Mouse (Mus musculus) left cerebral cortex, postnatal 36 days (tissue): ENCODE measurements around the gene Stk11ip. TPM values are rescaled to one million over a fixed set of nuclear protein-coding genes. Genes with fewer than 3 reads are reported as not detected.

Experiments used
- DNase-seq, 2 experiments: peaks; one replicate each; pipeline ENCODE4 v3.0.0; 2021 to 2022; ENCODE audit warnings: low spot score in 2 of 2, mixed read lengths in 1 of 2
- intact Hi-C: fragments of 180-260 bp; cut with DNase I; formaldehyde crosslinking; loops from one replicate; pipeline ENCODE4 v1.15.1; 2025
- total RNA-seq, 2 experiments: library from RNA; stranded (reverse); gene quantifications; 2 replicates each; pipeline ENCODE4 v1.2.3; 2021

Stk11ip gene
- total RNA-seq, result 10 to 100 TPM; 29.2 to 38.0 TPM

DNA sequence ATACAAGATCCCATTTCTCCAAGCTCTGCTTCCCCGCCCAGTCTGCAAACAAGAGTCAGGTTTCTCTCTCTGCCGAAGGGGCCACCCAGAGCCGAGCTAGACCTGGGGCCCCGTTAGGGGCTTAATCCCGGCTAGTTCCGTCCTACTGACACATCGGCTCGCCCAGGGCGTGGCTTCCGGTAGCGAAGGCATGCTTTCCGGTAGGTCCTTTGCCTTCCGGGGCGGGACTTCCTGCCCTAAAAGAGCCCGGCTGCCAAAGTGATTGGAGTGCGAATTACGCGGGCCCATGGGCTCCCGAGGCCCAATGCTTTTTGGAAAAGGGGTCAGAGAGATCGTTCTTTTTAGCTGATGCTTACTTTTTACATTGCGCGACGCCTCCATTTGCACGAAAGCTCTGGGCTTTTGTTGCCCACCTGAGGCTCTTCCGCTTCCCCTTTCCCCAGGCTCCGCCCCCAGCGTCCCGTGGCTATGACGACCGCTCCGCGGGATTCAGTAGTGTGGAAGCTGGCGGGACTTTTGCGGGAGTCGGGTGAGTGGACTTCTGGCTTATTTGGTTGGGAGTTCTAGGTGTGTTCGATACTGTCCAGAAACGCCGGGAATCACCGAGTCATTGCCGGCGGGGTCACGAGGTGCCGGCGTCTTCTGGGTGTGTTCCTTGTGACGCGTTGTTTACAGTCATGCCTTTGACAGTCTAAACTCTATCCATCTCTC, at the start of gene Stk11ip:
Stk11ip (plus strand) TSS at position 209 of the 711 bp plus-strand sequence.
- peak; percentile 91 to 92 for DNase-seq
- intact Hi-C loops, result no loop called here

DNA sequence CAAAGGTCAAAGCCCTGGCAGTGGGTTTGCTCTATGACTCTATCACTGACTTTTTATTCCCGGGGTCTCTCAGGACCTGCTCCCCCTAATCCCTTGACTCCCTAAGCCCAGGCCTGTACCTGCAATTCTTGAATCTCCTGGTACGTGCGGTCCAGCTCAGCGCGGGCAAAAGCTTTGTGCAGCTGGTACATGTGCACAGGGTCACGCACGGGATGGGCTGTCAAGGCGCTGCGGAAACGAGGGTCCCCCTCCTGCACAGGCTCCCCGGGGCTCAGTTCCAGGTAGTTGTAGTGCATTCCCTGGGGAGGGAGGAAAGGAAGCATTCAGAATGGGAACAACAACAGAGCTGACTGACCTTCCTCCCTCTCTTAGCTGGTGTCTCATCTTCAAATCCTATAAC, 44.9 kb upstream of the Stk11ip start:
- intact Hi-C loops, result no loop called here

DNA sequence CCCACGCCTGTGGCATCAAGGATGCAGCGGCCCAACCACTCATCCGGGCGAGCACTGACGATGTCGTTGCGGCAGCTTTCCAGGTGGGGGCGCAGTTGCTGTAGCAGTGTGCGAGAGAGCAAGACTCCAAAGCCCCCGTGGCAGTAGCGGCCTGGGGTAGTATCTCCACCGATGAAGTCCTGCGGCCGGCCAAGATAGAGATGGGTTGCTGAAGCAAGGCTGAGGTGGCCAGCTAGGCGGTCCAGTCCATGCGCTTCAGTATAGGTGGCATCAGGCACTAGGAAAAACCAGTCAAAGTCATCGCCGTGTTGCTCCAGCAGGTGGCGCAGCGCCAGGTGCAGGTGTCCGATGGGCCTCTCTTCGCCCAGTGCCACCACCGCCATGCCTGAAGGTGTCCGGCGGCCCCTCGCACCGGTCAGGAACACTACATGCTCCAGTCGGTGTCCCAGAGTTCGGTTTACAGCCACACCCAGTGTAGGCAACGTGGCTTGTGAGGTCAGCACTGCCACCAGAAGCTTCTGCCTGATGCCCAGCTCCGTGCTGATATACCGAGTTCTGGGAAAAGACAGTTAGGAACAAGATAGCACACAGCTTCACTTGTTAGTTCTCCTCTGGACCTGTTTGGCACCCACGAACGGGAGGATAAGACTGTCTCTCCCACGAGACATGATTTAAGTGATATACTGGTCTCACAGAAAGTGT, 43.9 kb upstream of the Stk11ip start:
- intact Hi-C loops, result no loop called here
- peak; percentile 86 to 87 for DNase-seq

More for the DNA sequence above, 44.9 kb upstream of the Stk11ip start:
- DNase-seq, result no peak

DNA sequence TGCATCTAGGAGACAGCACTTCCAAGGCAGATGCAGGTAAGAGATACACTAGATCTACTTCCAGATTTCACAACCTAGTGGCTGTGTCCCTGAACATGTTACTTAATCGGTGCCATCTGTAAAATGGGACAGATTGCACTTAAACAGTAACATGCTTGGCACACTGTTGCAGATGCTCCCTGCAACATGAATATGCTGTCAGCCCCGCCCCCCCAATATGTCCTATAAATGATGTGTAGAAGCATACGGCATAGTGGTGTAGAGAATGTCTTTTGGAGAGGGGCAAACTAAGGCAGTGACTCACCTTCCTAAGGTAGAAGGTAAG, 43.4 kb upstream of the Stk11ip start:
- DNase-seq, result no peak
- intact Hi-C loops, result loop anchor here (2.0 kb wide), 2 partner anchors 81 to 119 kb away; no protein-coding TSS in a partner anchor

DNA sequence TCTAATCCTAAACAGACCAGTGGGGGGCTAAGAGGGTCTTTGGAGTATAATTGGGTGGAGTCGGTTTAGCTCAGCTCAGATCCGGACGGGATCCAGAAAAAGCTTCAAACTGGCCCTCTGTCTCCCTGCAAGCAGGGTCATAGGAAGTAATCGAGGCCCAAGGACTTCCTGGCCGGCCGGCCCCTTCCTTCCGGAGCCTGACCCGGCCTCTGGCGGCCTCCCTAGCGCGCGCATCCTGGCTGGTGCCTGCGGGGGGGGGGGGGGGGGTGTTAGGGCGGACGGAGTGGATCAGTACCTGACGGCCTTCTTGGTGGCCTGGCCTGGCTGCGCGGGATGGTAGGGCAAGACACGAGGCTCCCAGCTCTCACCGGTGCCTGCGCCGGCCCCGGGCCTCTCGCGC, 42.8 kb upstream of the Stk11ip start:
- intact Hi-C loops, result loop anchor here (2.0 kb wide), 2 partner anchors 80 to 118 kb away; no protein-coding TSS in a partner anchor
- DNase-seq, result no peak

DNA sequence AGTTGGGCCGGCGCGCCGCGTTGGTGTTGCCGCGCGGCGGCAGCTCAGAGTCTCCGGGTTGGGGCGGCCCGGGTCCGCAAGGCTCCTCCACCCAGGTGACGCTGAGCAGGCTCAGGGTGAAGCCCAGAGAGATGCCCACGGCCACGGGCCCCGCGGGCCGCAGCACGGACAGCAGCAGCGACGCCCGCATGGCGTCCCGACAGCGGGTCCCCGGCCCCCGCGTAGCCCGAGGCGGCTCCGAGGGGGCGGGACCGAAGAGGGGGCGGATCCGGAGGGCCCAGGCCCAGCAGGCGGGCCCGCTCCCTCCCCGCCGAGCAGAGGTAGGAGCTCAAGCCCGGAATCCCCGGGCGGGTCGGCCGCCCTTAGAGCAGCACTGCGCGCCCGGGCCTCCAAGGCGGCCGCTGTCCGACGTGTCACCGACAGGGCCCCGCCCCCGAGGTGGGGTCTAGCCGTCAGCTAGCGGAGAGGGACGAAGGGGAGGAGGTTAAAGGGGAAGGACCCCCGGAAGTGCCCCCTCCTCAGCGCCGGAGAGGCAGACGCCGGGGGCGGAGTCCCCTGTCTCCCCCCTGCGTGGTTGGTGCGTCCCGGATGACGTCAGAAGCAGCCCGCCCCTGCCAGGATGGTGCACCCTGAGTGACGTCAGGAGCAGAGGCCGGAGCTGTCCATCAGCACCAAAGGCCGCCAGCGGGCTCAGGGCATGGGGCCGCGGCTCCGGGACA, 42.3 kb upstream of the Stk11ip start, which contains the start of the genes Chpf and Tmem198:
Chpf (minus strand) TSS at position 392 of the 719 bp plus-strand sequence.
Tmem198 (plus strand) TSS at position 617 of the 719 bp plus-strand sequence.
- intact Hi-C loops, result loop anchor here (2.0 kb wide), 2 partner anchors 80 to 118 kb away; no protein-coding TSS in a partner anchor
- DNase-seq, result peak; percentile 97 to 98

DNA sequence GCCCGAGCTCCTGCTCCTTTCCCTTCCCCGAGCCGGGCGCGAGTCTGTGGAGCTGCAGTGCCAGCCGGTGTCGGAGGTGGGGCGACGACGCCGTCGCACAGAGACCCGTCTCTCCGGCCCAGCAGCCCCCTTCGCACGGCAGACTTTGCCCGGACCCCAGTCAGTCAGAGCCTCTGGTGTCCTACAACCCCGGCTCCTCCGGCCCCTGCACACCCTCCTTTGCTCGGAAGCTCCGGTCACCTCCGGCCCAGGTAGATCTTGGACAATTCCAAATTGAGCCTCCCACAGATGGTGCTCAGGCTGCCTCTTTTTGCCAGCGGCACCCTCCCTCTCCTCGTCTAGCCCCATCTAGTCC, 41.7 kb upstream of the Stk11ip start:
- intact Hi-C loops, result loop anchor here (2.0 kb wide), 2 partner anchors 79 to 117 kb away; no protein-coding TSS in a partner anchor
- DNase-seq, result no peak

DNA sequence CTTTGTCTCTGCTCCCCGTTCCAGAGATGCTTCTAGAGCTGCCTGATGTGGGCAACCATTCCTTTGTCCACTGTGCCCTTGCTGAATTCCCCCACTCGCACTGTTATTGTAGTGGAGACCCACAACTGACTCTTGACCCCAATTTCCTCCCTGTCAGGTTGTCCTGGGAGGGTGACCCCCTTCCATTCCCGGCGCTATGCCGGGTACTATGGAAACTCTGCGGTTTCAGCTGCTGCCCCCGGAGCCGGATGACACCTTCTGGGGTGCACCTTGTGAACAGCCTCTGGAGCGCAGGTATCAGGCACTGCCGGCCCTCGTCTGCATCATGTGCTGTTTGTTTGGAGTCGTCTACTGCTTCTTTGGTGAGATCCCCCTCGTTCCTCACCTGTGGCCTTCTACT, 41.3 kb upstream of the Stk11ip start:
- intact Hi-C loops, result no loop called here
- DNase-seq, result no peak

DNA sequence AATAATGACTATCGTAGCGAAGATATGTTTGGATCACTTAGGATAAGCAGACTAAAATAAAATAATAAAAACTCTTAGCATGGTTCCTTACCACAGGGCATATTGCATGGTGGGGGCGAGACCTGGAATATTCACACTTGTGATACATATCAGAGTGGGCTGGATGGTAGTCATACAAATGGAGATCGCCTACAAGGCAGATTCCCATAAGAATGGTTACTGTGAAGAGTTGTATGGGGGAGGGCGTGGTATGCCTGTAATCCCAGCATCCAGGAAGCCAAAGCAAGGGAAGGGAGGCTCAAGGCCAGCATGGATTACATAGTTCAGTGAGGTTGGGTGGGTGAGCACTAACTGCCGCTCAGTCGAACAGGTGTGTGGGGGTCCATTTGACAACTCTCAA, 40.6 kb upstream of the Stk11ip start:
- intact Hi-C loops, result loop anchor here (1.0 kb wide), 1 partner anchor 24 kb away; no protein-coding TSS in a partner anchor
- DNase-seq, result no peak

DNA sequence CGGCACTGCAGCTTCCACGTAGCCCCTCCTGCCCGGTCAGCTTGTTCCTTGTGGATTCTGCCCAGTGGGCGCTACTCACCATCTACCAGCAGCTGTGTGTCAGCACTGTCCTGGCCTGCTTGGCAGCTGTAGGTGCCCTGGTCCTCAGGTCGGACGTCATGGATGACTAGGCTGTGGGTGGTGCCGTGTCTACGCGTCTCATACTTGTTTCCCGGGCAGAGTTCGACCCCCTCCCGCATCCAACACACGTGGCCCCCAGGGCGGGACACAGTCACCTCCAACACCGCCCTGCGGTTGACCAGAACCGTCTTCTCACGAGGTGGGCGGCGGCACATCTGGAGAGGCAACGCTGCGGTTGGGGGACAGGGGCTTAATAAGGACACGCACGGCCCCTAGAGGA, 34.8 kb upstream of the Stk11ip start:
- intact Hi-C loops, result loop anchor here (5.0 kb wide), 1 partner anchor 61 kb away; the partner anchor contains the start of gene Slc4a3
- no peak for DNase-seq

DNA sequence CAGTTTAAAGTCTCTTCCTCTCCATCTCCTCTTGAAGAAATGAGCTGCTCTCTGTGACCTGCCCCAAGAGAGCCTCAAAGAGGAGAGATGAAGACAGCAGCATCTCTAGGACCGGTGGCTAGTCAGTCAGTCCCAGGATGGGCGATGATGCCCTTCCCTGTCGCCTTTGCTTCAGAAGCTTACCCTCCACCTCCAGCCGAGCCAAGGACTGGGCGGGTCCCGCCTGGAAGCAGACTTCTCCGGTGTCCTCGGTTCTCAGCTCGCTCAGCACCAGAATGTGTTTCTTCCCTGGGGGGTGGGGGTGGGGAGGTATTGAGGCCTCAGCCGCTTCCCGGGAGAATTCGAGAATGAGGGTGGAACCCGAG, 34.3 kb upstream of the Stk11ip start:
- no peak for DNase-seq
- intact Hi-C loops, result loop anchor here (5.0 kb wide), 1 partner anchor 60 kb away; the partner anchor contains the start of gene Slc4a3

DNA sequence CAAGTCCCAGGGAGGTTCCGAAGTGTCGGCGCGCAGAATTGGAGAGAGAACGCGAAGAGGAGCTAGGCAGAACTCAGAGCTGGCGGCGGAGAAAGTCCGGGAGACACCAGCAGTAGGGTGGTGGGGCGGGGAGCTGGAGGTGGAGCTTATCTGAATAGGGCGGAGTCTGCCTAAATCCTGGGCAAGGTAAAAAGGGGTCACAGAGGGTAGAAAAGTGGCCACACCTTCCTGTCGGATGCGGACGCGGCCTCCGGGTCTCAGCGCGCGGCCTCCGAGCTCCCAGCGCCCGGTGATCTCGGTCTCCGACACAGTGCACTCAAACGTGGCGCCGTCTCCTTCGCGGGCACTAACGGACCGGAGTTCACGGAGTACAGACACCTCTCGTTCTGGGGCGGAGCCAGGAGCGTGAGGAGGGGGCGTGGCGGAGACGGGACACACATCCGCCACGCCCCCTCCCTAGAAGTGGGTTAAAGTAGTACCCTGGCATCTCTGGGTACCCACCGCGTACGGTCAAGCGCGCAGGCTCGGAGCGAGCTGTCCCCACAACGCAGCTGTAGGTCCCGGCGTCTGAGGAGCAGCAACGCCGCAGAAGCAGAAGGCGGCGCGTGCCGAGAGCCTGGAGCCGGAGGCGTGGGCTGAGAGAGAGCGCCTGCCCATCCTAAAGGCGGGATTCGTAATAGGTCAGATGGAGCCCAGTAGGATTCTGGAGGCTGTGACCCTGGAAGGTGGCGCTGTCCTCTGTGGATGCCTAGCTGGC, 33.7 kb upstream of the Stk11ip start:
- DNase-seq, result peak; percentile 67 to 71
- intact Hi-C loops, result loop anchor here (5.0 kb wide), 1 partner anchor 60 kb away; the partner anchor contains the start of gene Slc4a3

DNA sequence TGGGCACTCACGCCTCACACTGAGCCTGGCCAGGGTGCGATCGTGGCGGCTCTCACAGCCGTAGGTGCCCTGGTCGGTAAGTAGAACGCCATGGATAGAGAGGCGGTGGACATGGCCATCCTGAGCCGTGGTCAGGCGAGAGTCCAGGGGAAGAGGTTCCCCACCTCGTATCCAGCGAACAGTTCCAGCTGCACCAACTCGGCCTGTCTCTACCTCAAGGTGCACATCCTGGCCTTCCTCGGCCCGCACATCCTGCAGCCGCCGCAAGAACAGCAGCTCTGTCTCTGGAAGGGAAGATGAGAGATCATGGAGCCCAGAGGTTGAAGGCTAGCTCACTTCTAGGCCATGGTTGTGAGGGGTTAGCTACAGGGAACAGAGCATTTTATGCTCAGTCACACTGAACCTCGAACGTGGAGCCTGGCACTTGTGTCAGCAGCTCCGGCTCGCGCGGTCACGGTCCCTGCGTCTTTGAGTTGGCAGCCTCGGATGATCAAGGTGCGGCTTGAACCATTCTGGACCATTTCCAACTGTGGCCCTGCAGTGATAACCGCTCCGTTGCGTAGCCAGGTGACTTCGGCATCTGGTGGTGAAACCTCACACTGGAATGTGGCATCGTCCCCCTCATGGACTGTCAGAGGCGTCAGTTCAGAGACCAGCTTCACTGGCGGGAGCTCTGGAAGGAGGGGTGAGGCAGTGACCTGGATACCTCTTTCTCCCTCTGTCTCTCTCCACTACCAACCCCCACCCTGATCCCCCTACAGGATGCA, 30.4 kb upstream of the Stk11ip start:
- intact Hi-C loops, result no loop called here
- DNase-seq, result no peak

DNA sequence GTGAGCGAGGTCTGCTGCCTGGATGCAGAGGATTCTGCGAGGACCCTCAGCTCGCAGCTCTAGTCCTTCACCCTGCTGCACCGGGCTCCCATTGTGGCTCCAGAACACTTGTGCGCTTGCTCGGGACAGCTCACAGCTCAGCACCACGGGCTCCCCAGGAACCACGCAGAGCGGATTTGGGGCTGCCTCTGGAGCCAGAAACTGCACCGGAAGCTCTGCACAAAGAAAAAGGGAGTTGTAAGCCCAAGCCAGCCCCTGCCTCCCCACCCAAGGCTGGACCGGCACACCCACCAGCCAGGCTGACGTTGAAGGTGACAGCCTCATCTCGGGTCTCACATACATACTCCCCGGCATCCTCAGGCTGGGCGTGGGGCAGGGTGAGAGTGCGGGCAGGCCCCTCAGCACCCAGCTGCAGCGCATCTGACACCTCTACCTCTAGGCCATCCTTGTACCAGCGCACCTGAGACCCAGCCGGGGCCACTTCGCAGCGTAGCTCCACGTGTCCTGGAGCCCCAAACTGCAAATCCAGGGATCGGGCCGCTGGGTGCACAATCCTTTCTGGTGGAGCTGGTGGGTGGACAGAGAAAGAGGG, 28.7 kb upstream of the Stk11ip start:
- intact Hi-C loops, result no loop called here
- no peak for DNase-seq

DNA sequence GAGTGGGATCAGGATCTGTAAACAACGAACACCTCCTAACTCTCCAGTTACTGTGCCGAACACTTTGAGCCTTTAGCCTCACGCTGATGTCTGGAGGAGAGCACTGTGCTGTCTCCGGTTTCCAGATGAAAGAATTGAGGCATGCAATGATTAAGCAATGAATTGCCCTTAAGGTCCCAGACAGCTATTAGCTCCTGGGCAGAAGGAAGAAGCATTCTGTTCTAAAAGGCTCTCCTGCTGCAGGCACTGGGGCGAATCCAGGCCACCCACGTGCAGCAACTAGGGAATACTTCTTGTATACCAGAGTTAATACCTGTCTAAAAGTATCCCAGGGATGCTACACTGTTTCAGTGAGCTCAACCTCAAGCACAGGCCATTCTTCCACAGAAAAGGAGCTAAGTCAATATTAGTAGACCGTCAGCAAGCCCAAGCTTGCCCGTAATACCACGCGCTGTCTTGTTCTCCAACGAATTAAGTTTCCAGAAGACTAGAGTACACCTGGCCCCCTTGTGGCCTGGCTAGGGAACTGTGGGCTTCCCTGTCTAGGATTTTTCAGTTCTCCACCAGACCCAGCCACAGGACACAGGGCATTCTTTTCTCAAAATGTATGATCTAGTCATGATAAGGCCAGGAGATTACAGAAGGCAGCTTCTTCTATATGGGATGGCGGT, 26.3 kb upstream of the Stk11ip start:
- intact Hi-C loops, result no loop called here
- DNase-seq, result no peak

DNA sequence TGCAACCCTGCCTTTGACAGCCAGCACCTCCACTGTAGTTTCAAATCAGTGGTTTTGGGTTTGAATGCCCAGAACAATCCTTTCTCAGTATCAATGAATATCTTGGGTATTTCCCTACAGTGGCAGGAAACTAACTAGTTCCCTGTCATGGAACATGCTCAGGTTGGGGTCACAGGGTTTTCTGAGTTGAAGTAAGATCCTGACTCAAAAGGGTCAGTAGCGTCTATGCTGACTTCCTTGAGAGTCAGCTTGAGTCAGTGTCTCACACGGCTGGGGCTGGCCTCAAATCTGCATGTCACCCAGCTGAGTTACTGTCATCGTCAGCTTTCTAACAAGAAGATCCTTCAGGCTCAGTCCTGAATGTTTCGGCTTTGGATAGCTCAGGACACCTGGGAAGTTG, 22.4 kb upstream of the Stk11ip start:
- intact Hi-C loops, result no loop called here
- no peak for DNase-seq

DNA sequence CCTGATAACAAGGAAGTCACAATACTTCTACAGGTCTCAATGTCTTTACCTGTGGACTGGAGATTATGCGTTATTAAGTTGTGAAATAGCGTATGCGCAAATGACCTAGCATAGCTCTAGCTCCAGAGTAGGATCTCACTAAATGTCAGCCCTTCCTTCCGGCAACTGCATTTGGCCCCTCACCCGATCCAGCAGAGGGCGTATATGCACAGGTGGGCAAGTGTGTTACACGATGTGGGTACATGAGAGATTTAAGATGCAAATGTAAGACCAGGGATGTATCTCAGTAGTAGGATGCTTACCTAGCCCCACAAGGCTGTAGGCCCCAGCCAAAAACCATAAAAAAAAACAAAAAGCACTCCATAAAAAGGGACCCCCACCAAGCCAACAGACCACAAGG, 21.9 kb upstream of the Stk11ip start:
- intact Hi-C loops, result no loop called here
- DNase-seq, result no peak

DNA sequence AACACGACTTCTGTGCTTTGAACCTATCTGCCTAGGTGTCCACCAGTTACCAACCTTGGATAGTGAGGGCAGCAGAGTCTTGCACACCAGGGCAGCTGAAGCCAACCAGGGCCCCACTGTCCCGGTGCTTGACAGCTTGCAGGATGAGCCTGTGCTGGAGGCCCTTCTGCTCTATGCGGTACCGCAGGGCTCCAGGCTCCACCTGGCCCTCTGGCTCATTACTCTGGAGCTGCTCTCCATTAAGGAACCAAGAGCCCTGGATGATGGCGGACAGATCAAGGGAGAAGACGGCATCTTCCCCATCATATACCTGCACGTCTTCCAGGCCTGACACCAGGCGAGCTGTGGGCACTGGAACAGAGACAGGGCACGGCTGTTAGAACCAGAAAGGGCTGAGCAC, 19.4 kb upstream of the Stk11ip start:
- intact Hi-C loops, result no loop called here
- DNase-seq, result no peak
